Comparison of ENCODE assay signal across 8 mouse cellular contexts in genomic region chr6:113392387-113393071, GRCm38 (mm10). TPM values are rescaled to one million over a fixed set of nuclear protein-coding genes. Genes with fewer than 3 reads are reported as not detected.
DNase-seq lines count a peak whose midpoint lies in the region; ATAC-seq and TF ChIP-seq lines count a peak whose summit lies in the region.

No protein-coding gene starts in this region.

- no peaks in the 10 kb centered on the region; the same call in 1 of the 2 replicates for H3K9me3 ChIP-seq in hindbrain, embryonic 13.5 days

- intact Hi-C loops in left cerebral cortex, adult 2 months (cut with DNase I), result loop anchor here (2.0 kb wide), 1 partner anchor 26 kb away; the partner anchor contains the start of gene Rpusd3

- peak overlapping the region; percentile 48 for H3K4me3 ChIP-seq in hindbrain, embryonic 13.5 days
- H3K4me3 ChIP-seq in left cerebral cortex, adult 2 months, result peak overlapping the region; percentile 42

- peak overlapping the region; percentile 84 for H3K27ac ChIP-seq in hindbrain, embryonic 13.5 days
- peak overlapping the region; percentile 66 for H3K27ac ChIP-seq in left cerebral cortex, adult 2 months

- H3K4me1 ChIP-seq in hindbrain, embryonic 13.5 days (replicated peaks), result peaks cover 39% of the 10 kb centered on the region

- H3K9ac ChIP-seq in hindbrain, embryonic 13.5 days, result peak overlapping the region; percentile 78

- H3K27me3 ChIP-seq in hindbrain, embryonic 13.5 days, result no peaks in the 10 kb centered on the region

- H3K36me3 ChIP-seq in hindbrain, embryonic 13.5 days, result peaks cover 48% of the 10 kb centered on the region

- WGBS in hindbrain, embryonic 13.5 days, result 1% methylated on average over 50 of the region's 51 CpGs

- peak overlapping the region; percentile 81 for H3K4me2 ChIP-seq in hindbrain, embryonic 13.5 days

- peak; percentile 79 for DNase-seq in R1 (ENCODE audit: low read depth, low spot score)
- peak; percentile 51 for DNase-seq in cerebellum, adult 9-10 months
- peak; percentile 44 to 49 for DNase-seq in left cerebral cortex, adult 2 months (ENCODE audit: extremely low spot score in 1 of 2, low spot score in 2 of 2)
- DNase-seq in lung, postnatal 25 days (ENCODE audit: low spot score), result peak; percentile 10
- DNase-seq in retina, postnatal 1 day, result peak; percentile 83
- no peak for DNase-seq in T-cell, adult 2 months (ENCODE audit: low spot score)

- ATAC-seq in frontal cortex, adult (ENCODE audit: low TSS enrichment), result peak; percentile 72
- peak; percentile 92 for ATAC-seq in hindbrain, embryonic 13.5 days (ENCODE audit: low FRiP score)

- no peak for TF ChIP-seq CTCF in left cerebral cortex, adult 2 months (IDR thresholded peaks at IDR 0.05)

RNA-seq across cellular contexts. Expression of gene Ttll3, which starts 3.5 kb away (rescaled TPM):
- 11.8 TPM in 2 replicates for polyA plus RNA-seq in hindbrain, embryonic 13.5 days (2015; fragmentation: Nextera tagmentation; extraction: Ambion mirVana)
- 10 to 100 TPM; 12.2 to 17.8 TPM for total RNA-seq in left cerebral cortex, adult 2 months (2021)

RNA-seq across cellular contexts. Expression of gene Arpc4, which starts 14.6 kb away (rescaled TPM):
- polyA plus RNA-seq in hindbrain, embryonic 13.5 days (2015; fragmentation: Nextera tagmentation; extraction: Ambion mirVana), result 416 and 430 TPM in 2 replicates
- 100 to 1,000 TPM; 251 to 255 TPM for total RNA-seq in left cerebral cortex, adult 2 months (2021)

RNA-seq across cellular contexts. Expression of gene Tada3, which starts 14.8 kb away (rescaled TPM):
- 70.0 and 70.6 TPM in 2 replicates for polyA plus RNA-seq in hindbrain, embryonic 13.5 days (2015; fragmentation: Nextera tagmentation; extraction: Ambion mirVana)
- total RNA-seq in left cerebral cortex, adult 2 months (2021), result 10 to 100 TPM; 47.0 to 49.6 TPM

RNA-seq across cellular contexts. Expression of gene Rpusd3, which starts 26.6 kb away (rescaled TPM):
- polyA plus RNA-seq in hindbrain, embryonic 13.5 days (2015; fragmentation: Nextera tagmentation; extraction: Ambion mirVana), result 17.5 and 19.5 TPM in 2 replicates
- total RNA-seq in left cerebral cortex, adult 2 months (2021), result 10 to 100 TPM; 18.1 to 18.6 TPM

RNA-seq across cellular contexts. Expression of gene Cidec, which starts 43.0 kb away (rescaled TPM):
- not detected in 2 replicates for polyA plus RNA-seq in hindbrain, embryonic 13.5 days (2015; fragmentation: Nextera tagmentation; extraction: Ambion mirVana)
- total RNA-seq in left cerebral cortex, adult 2 months (2021), result not detected
